Mouse (Mus musculus): Measurements from ENCODE around the gene Arhgef38.
A peak's percentile ranks its signal among the peaks of the same experiment; 100 is the strongest.

The Arhgef38 gene

GRCm38 (mm10) chr3:133234821-133235295 lies at the start of gene Arhgef38:
Arhgef38 (minus strand) TSS chr3:133234949.
- no peak for DNase-seq

GRCm38 (mm10) chr3:133271887-133272286 lies 37.1 kb upstream of the Arhgef38 start:
- peak; percentile 82 to 93 for DNase-seq

GRCm38 (mm10) chr3:133258860-133259259 lies 24.1 kb upstream of the Arhgef38 start:
- no peak for DNase-seq

GRCm38 (mm10) chr3:133255842-133256241 lies 21.1 kb upstream of the Arhgef38 start:
- DNase-seq: no peak

DNA sequence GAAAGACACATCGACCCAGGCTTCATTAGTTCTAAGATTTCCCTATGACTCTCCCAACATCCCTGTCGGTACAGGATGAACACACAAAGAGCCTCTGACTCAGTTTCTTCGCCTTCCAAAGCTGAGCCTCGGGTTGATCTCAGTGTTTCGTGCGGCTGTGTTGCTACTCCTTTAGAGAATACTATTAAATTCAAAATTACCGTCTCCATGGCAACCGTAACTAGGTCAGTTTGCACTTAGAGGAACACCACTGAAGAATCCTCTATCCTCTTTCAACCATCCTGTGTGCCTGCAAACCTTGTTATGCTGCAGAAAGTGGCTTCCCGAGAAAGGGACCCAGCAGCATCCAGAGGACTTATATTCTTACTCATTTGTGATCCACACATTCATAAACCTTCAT lies 9.3 kb upstream of the Arhgef38 start:
- no peak for DNase-seq

- DNase-seq: no peak
Observed at GRCm38 (mm10) chr3:133241916-133242315, 7.2 kb upstream of the Arhgef38 start.

DNA sequence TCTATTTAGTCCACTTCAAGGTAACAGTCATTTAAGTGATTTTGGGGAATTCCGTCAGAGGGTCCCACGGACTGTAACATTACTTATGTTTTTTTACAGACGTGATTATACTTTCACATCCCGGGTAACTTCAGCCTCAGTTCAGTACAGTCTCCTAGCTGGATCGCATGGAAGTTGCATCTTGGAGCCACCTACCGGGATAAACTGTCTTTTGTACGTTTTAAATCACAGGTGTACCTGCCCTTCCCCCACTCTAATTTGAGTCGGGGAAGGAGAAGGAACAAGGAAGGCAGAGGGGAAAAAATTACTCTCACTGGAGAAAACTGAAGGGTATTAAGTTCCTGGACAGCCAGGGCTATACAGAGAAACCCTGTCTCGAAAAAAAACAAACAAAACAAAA lies 756 bp downstream of the Arhgef38 start:
- DNase-seq: no peak

DNA sequence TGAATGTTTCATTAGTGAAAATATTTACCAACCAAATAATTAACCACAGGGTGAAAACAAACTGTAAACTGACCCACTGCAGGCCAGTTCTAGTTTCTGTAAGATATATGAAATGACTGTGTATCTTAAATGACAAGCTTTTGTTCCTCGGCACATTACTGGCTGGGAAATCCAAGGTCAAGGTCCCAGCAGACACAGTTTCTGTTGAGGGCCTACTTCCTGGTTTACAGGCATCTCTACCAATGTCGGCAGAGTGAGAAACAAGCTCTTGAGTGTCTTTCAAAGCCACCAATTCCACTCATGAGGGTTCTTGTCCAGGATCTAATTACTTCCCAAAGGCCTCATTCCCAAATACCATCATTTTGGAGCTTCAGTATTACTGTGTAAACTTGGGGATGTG lies 4.3 kb downstream of the Arhgef38 start:
- no peak for DNase-seq

GRCm38 (mm10) chr3:133229594-133229993 lies 5.2 kb downstream of the Arhgef38 start:
- no peak for DNase-seq

- no peak for DNase-seq
Observed at GRCm38 (mm10) chr3:133227258-133228012, 7.3 kb downstream of the Arhgef38 start.

- no peak for DNase-seq
Observed at GRCm38 (mm10) chr3:133218501-133218900, 16.2 kb downstream of the Arhgef38 start.

DNA sequence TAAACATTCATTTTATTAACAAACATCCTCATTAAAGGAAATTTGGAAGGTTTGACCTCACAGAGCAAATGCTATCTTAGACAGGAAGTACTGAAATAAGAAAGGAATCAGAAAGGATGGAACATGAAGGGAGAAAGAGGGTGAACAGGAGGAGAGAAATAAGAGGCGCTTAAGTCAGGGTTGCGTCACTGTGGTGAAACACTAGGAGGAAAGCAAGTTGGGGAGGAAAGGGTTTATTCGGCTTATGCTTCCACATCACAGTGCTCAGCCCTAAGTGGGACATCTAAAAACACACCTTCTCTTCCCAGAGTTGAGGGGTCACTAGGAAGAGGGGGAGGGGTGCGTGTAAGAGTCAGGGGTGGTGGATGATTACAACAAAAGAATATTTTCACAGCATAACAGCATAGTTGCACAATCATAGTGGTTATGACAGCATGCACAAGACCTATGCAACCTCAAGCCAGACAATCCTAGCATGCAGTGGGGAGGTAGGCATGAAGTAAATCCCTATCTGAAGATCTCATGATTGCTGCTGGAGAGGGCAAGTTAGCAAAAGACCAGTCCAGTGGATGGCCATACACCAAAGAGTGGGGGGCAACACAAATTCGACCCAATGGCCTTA lies 19.4 kb downstream of the Arhgef38 start:
- no peak for DNase-seq

DNA sequence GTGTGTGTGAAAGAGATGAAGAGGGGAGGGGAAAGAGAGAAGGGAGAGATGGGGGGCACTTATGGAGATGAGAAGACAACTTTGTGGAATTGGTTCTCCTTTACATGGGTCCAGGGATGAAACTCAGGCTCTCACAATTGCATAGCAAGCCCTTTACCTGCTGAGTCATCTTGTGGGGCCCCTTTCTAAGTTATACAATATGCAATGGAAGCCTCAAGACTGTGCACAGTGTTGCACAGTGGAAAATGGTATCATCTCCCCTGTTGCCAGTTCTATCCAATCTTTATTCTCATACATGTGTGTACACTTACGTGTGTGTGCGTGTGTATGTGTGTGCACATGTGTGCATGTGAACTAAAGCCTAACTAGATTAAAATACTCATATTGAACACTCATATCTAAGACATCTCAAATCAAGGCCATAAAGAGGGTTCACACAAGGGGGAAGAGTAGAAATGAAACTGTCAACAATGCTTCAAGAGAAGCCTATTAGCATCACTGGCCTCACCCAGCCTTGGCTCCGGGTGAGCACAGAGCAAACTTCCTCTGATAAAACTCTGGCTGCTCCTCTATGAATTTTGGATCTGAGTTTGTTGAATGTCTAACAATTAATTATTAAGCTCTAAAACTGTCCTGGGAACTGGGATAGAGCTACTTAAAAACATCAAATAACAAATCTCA lies 21.2 kb downstream of the Arhgef38 start:
- DNase-seq: no peak

DNA sequence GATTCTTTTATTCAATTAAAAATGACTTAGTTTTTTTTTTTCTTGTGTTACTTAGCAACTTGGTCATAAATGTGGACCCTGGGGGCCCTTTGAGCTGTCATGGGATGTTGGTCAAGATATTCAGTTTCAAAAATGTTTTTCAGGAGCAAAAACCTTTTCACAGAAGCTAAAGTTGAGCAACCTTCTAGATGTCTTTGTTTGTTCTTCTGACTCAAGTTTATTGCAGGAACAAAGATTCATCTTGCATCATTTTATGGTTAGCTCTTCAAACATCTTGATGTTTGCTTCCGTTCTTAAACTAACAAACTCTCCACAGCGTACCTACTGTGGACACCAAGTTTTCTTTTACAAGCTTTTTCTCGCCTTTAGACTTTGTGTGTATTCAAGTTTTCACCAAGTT lies 23.4 kb downstream of the Arhgef38 start:
- no peak for DNase-seq

- DNase-seq: no peak
Observed at GRCm38 (mm10) chr3:133203713-133204112, 31.0 kb downstream of the Arhgef38 start.

DNA sequence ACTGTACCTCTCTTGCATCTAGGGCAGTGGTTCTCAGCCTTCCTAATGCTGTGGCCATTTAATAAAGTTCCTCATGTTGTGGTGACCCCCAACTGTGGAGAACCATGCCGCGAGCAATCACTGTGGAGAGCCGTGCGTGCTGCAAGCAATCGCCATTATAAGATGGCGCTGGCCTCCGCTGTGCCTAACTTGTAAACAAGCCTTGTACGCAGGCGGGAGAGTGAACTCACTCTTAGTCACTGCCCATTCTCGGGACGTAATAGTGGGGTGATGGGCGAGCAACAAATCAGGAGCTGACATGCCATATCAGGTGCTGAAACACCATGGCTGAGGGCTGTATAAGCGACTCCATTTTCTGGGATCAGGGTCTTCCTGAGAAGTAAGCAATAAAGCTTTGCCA lies 32.6 kb downstream of the Arhgef38 start:
- no peak for DNase-seq

GRCm38 (mm10) chr3:133188930-133189329 lies 45.8 kb downstream of the Arhgef38 start:
- DNase-seq: no peak

- DNase-seq: no peak
Observed at GRCm38 (mm10) chr3:133187524-133187923, 47.2 kb downstream of the Arhgef38 start.

- DNase-seq: no peak
Observed at GRCm38 (mm10) chr3:133176033-133176750, 58.6 kb downstream of the Arhgef38 start.

- DNase-seq: peak; percentile 50 to 53
Observed at GRCm38 (mm10) chr3:133172291-133172690, 62.5 kb downstream of the Arhgef38 start.

DNA sequence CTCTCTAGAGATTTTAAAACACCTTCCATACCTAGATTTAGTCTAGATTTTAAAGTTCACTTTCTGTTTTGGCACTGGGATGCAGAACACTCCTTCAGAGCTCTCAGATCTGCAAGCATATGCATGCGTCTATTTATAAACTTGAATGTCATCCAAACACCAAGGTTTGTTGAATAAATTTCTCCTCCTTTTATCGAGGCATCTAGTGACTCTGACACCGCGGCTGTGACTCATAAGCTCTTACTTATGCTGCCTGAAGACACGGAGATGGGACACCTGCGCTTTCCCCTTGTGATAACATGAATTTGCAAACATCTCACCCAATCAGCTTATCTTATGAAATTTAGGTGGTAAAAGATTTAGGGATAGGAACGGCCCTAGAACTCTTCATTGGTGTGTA lies 65.0 kb downstream of the Arhgef38 start:
- peak; percentile 48 to 62 for DNase-seq

- no peak for DNase-seq
Observed at GRCm38 (mm10) chr3:133167550-133167949, 67.2 kb downstream of the Arhgef38 start.

GRCm38 (mm10) chr3:133165130-133165529 lies 69.6 kb downstream of the Arhgef38 start:
- peak; percentile 74 to 83 for DNase-seq

Data from cerebellum, postnatal 25 days (tissue).